Mouse (Mus musculus) liver, embryonic 12.5 days (tissue): ENCODE data around the gene Adamts10. TPM values are rescaled to one million over a fixed set of nuclear protein-coding genes. Genes with fewer than 3 reads are reported as not detected.

Experiments used
- ATAC-seq: fragments of 200-750 bp; cut with Nextera tagmentation; 2 replicates; pipeline ENCODE4 v1.8.0; 2017; ENCODE audit warnings: moderate number of reproducible peaks, mild to moderate bottlenecking, moderate library complexity
- H3K27ac ChIP-seq: fragments of 300-500 bp; sonication (generic); 2 replicates; pipeline ENCODE4 v1.5.1; 2016; ENCODE audit warnings: mild to moderate bottlenecking
- H3K27me3 ChIP-seq: fragments of 300-500 bp; sonication (generic); replicated peaks from 2 replicates; pipeline ENCODE4 v1.6.1; 2016; ENCODE audit warnings: mild to moderate bottlenecking, moderate library complexity
- H3K36me3 ChIP-seq: fragments of 300-500 bp; sonication (generic); 2 replicates; pipeline ENCODE4 v1.6.1; 2016; ENCODE audit warnings: mild to moderate bottlenecking, moderate library complexity
- H3K4me1 ChIP-seq: fragments of 300-500 bp; sonication (generic); 2 replicates; pipeline ENCODE4 v1.6.1; 2016
- H3K4me2 ChIP-seq: fragments of 300-500 bp; sonication (generic); 2 replicates; pipeline ENCODE4 v1.6.1; 2016; ENCODE audit warnings: mild to moderate bottlenecking, moderate library complexity
- H3K4me3 ChIP-seq: fragments of 300-500 bp; sonication (generic); 2 replicates; pipeline ENCODE4 v1.5.1; 2016; ENCODE audit warnings: mild to moderate bottlenecking, moderate library complexity
- H3K9ac ChIP-seq: fragments of 300-500 bp; sonication (generic); 2 replicates; pipeline ENCODE4 v1.6.1; 2016; ENCODE audit warnings: mild to moderate bottlenecking, moderate library complexity
- H3K9me3 ChIP-seq: fragments of 300-500 bp; sonication (generic); replicated peaks from 2 replicates; pipeline ENCODE4 v1.6.1; 2016; ENCODE audit warnings: mild to moderate bottlenecking, moderate library complexity
- WGBS: fragments of 180-500 bp; shearing (Covaris S2); methylation state at CpG from one replicate; pipeline ENCODE4 v1.1.7; 2016; ENCODE audit not compliant: insufficient replicate concordance; 5-methylcytosine and 5-hydroxymethylcytosine counted together
- polyA plus RNA-seq: library from polyadenylated mRNA; unstranded; fragments of >200 nt; fragmentation: Nextera tagmentation; extraction: Ambion mirVana; gene quantifications from 2 replicates; pipeline ENCODE4 v1.2.1, GENCODE M21; 2016

Adamts10 gene
- polyA plus RNA-seq, 1 experiment from 2014 or later, result 12.3 TPM

GRCm38 (mm10) chr17:33520366-33520765 is 3.6 kb upstream of the Adamts10 start:
- Histone ChIP-seq H3K4me3 (no peak overlapping the region), H3K27me3 (peaks cover 4% of the 10 kb centered on the region; the same call in 1 of the 2 replicates), H3K4me2 (no peak overlapping the region), H3K9me3 (no peaks in the 10 kb centered on the region), H3K36me3 (no peaks in the 10 kb centered on the region), H3K9ac (no peak overlapping the region), H3K27ac (no peak overlapping the region), H3K4me1 (peaks cover 25% of the 10 kb centered on the region)
- WGBS, result 6% methylated on average over 1 of the region's 1 CpGs
- ATAC-seq, result no peak

GRCm38 (mm10) chr17:33523431-33523917 is 530 bp upstream of the Adamts10 start:
- Histone ChIP-seq H3K36me3 (peaks cover 4% of the 10 kb centered on the region), H3K27ac (no peak overlapping the region), H3K4me3 (peak overlapping the region; percentile 57), H3K9me3 (no peaks in the 10 kb centered on the region), H3K9ac (peak overlapping the region; percentile 61), H3K4me1 (peaks cover 29% of the 10 kb centered on the region), H3K27me3 (peaks cover 4% of the 10 kb centered on the region; the same call in 1 of the 2 replicates), H3K4me2 (peak overlapping the region; percentile 78)
- ATAC-seq, result 0 out of 2 replicates have a peak, but pooled peaks have one; percentile 11
- 14% methylated on average over 12 of the region's 13 CpGs for WGBS

- peak overlapping the region; percentile 61; the same call in 1 of the 2 replicates for H3K9ac ChIP-seq
- peak overlapping the region; percentile 36; the same call in 1 of the 2 replicates for H3K27ac ChIP-seq
- H3K27me3 ChIP-seq, result peaks cover 4% of the 10 kb centered on the region; the same call in 1 of the 2 replicates
- H3K36me3 ChIP-seq, result peaks cover 15% of the 10 kb centered on the region
- no peaks in the 10 kb centered on the region for H3K9me3 ChIP-seq
- 31% methylated on average over 2 of the region's 2 CpGs for WGBS
- peak overlapping the region; percentile 78 for H3K4me2 ChIP-seq
- peak overlapping the region; percentile 57 for H3K4me3 ChIP-seq
- ATAC-seq, result peak; percentile 55
- peaks cover 29% of the 10 kb centered on the region for H3K4me1 ChIP-seq
Observed at GRCm38 (mm10) chr17:33524806-33525373, 886 bp downstream of the Adamts10 start.

- H3K9me3 ChIP-seq, result no peaks in the 10 kb centered on the region
- 74% methylated on average over 3 of the region's 3 CpGs for WGBS
- H3K4me1 ChIP-seq, result peaks cover 29% of the 10 kb centered on the region
- peaks cover 32% of the 10 kb centered on the region for H3K36me3 ChIP-seq
- H3K4me2 ChIP-seq, result no peak overlapping the region
- H3K4me3 ChIP-seq, result no peak overlapping the region
- H3K9ac ChIP-seq, result no peak overlapping the region
- no peak overlapping the region for H3K27ac ChIP-seq
- no peak for ATAC-seq
- peaks cover 4% of the 10 kb centered on the region; the same call in 1 of the 2 replicates for H3K27me3 ChIP-seq
Observed at GRCm38 (mm10) chr17:33526506-33526905, 2.5 kb downstream of the Adamts10 start.

GRCm38 (mm10) chr17:33539106-33539675 is 15.2 kb downstream of the Adamts10 start:
- no peak overlapping the region for H3K9ac ChIP-seq
- peaks cover 18% of the 10 kb centered on the region; the same call in 1 of the 2 replicates for H3K36me3 ChIP-seq
- no peak for ATAC-seq
- H3K27me3 ChIP-seq, result no peaks in the 10 kb centered on the region
- H3K27ac ChIP-seq, result no peak overlapping the region
- no peak overlapping the region for H3K4me2 ChIP-seq
- H3K4me1 ChIP-seq, result no peaks in the 10 kb centered on the region
- 72% methylated on average over 3 of the region's 3 CpGs for WGBS
- no peak overlapping the region for H3K4me3 ChIP-seq
- H3K9me3 ChIP-seq, result no peaks in the 10 kb centered on the region

GRCm38 (mm10) chr17:33539878-33540277 is 15.9 kb downstream of the Adamts10 start:
- no peak overlapping the region for H3K4me2 ChIP-seq
- 72% methylated on average over 4 of the region's 4 CpGs for WGBS
- H3K27me3 ChIP-seq, result no peaks in the 10 kb centered on the region
- H3K36me3 ChIP-seq, result peaks cover 18% of the 10 kb centered on the region; the same call in 1 of the 2 replicates
- no peaks in the 10 kb centered on the region for H3K4me1 ChIP-seq
- H3K9me3 ChIP-seq, result no peaks in the 10 kb centered on the region
- H3K4me3 ChIP-seq, result no peak overlapping the region
- H3K9ac ChIP-seq, result no peak overlapping the region
- H3K27ac ChIP-seq, result no peak overlapping the region
- no peak for ATAC-seq

GRCm38 (mm10) chr17:33549212-33549611 is 25.2 kb downstream of the Adamts10 start:
- H3K36me3 ChIP-seq, result peaks cover 23% of the 10 kb centered on the region; the same call in 1 of the 2 replicates
- H3K4me3 ChIP-seq, result no peak overlapping the region
- H3K9ac ChIP-seq, result no peak overlapping the region
- no peak for ATAC-seq
- no peaks in the 10 kb centered on the region for H3K9me3 ChIP-seq
- no peak overlapping the region for H3K27ac ChIP-seq
- no peaks in the 10 kb centered on the region for H3K4me1 ChIP-seq
- H3K4me2 ChIP-seq, result no peak overlapping the region
- H3K27me3 ChIP-seq, result no peaks in the 10 kb centered on the region
- WGBS, result 81% methylated on average over 6 of the region's 6 CpGs

GRCm38 (mm10) chr17:33550388-33550787 is 26.4 kb downstream of the Adamts10 start:
- no peak overlapping the region for H3K4me2 ChIP-seq
- H3K4me1 ChIP-seq, result no peaks in the 10 kb centered on the region
- no peak overlapping the region for H3K4me3 ChIP-seq
- no peak for ATAC-seq
- no peak overlapping the region for H3K9ac ChIP-seq
- H3K27me3 ChIP-seq, result no peaks in the 10 kb centered on the region
- 75% methylated on average over 10 of the region's 10 CpGs for WGBS
- H3K27ac ChIP-seq, result no peak overlapping the region
- no peaks in the 10 kb centered on the region for H3K9me3 ChIP-seq
- peaks cover 20% of the 10 kb centered on the region; the same call in 1 of the 2 replicates for H3K36me3 ChIP-seq

- no peak overlapping the region for H3K27ac ChIP-seq
- WGBS, result 84% methylated on average over 4 of the region's 4 CpGs
- no peak overlapping the region for H3K4me3 ChIP-seq
- H3K27me3 ChIP-seq, result no peaks in the 10 kb centered on the region
- H3K9me3 ChIP-seq, result no peaks in the 10 kb centered on the region
- no peaks in the 10 kb centered on the region for H3K4me1 ChIP-seq
- no peak overlapping the region for H3K4me2 ChIP-seq
- no peak for ATAC-seq
- H3K9ac ChIP-seq, result no peak overlapping the region
- H3K36me3 ChIP-seq, result peaks cover 20% of the 10 kb centered on the region; the same call in 1 of the 2 replicates
Observed at GRCm38 (mm10) chr17:33552113-33552512, 28.1 kb downstream of the Adamts10 start.

GRCm38 (mm10) chr17:33552964-33553363 is 29.0 kb downstream of the Adamts10 start:
- no peaks in the 10 kb centered on the region for H3K4me1 ChIP-seq
- peaks cover 20% of the 10 kb centered on the region; the same call in 1 of the 2 replicates for H3K36me3 ChIP-seq
- no peak overlapping the region for H3K4me3 ChIP-seq
- H3K9me3 ChIP-seq, result no peaks in the 10 kb centered on the region
- H3K27me3 ChIP-seq, result no peaks in the 10 kb centered on the region
- 45% methylated on average over 4 of the region's 4 CpGs for WGBS
- H3K4me2 ChIP-seq, result no peak overlapping the region
- peak; percentile 34; the same call in 1 of the 2 replicates for ATAC-seq
- H3K9ac ChIP-seq, result no peak overlapping the region
- H3K27ac ChIP-seq, result no peak overlapping the region

- H3K4me3 ChIP-seq, result no peak overlapping the region
- H3K27me3 ChIP-seq, result no peaks in the 10 kb centered on the region
- peaks cover 11% of the 10 kb centered on the region; the same call in 1 of the 2 replicates for H3K36me3 ChIP-seq
- no peak overlapping the region for H3K4me2 ChIP-seq
- WGBS, result 72% methylated on average over 1 of the region's 1 CpGs
- no peaks in the 10 kb centered on the region for H3K9me3 ChIP-seq
- H3K27ac ChIP-seq, result no peak overlapping the region
- no peak for ATAC-seq
- no peak overlapping the region for H3K9ac ChIP-seq
- H3K4me1 ChIP-seq, result no peaks in the 10 kb centered on the region
Observed at GRCm38 (mm10) chr17:33554536-33554935, 30.5 kb downstream of the Adamts10 start.

- H3K9me3 ChIP-seq, result no peaks in the 10 kb centered on the region
- H3K4me3 ChIP-seq, result peak within 1 kb of the TSS; percentile 11; the same call in 1 of the 2 replicates
- H3K9ac ChIP-seq, result no peak within 1 kb of the TSS
- H3K4me1 ChIP-seq, result no peaks in the 10 kb centered on the region
- peak within 1 kb of the TSS; percentile 13; the same call in 1 of the 2 replicates for H3K4me2 ChIP-seq
- no peaks in the 10 kb centered on the region for H3K27me3 ChIP-seq
- no peak within 1 kb of the TSS for H3K27ac ChIP-seq
- ATAC-seq, result peak; percentile 46; the same call in 1 of the 2 replicates
- WGBS, result 14% methylated on average over 6 of the region's 6 CpGs
- H3K36me3 ChIP-seq, result peaks cover 10% of the 10 kb centered on the region; the same call in 1 of the 2 replicates
Observed at GRCm38 (mm10) chr17:33555223-33555855, 31.3 kb downstream of the Adamts10 start, which contains the start of gene Myo1f. Gene Myo1f (plus strand): TSS chr17:33555707.
